Mouse (Mus musculus) 3T3-L1 (cell line): ENCODE measurements at regions not wholly inside any gene's neighbourhood (a gene's known extent, or its start where the extent isn't known, plus 50 kb on each side); places are given as distances from the start of the nearest gene placed in this dataset.

Experiments used
- DNase-seq: peaks from one replicate; pipeline ENCODE4 v3.0.0-alpha.2; 2015; ENCODE audit warnings: low read depth, low spot score

- no peak for DNase-seq
These were observed 105.3 kb upstream of the Arg1 start for GRCm38 (mm10) chr10:25032625-25033024.

GRCm38 (mm10) chr10:25029387-25029915 is 102.2 kb upstream of the Arg1 start:
- no peak for DNase-seq

- DNase-seq = no peak
These were observed 96.4 kb upstream of the Arg1 start for GRCm38 (mm10) chr10:25023601-25024157.

GRCm38 (mm10) chr10:25023044-25023540 is 95.8 kb upstream of the Arg1 start:
- DNase-seq = no peak

GRCm38 (mm10) chr10:25018946-25019345 is 91.7 kb upstream of the Arg1 start:
- DNase-seq = no peak

GRCm38 (mm10) chr10:25017843-25018242 is 90.6 kb upstream of the Arg1 start:
- no peak for DNase-seq

GRCm38 (mm10) chr10:25016110-25016509 is 88.8 kb upstream of the Arg1 start:
- no peak for DNase-seq

GRCm38 (mm10) chr10:25012129-25012528 is 84.8 kb upstream of the Arg1 start:
- no peak for DNase-seq

- DNase-seq = no peak
These were observed 74.0 kb upstream of the Arg1 start for GRCm38 (mm10) chr10:25001299-25001698.

GRCm38 (mm10) chr10:25000231-25001222 is 73.2 kb upstream of the Arg1 start:
- no peak for DNase-seq

GRCm38 (mm10) chr10:24999807-25000206 is 72.5 kb upstream of the Arg1 start:
- DNase-seq = no peak

- DNase-seq = no peak
These were observed 70.4 kb upstream of the Arg1 start for GRCm38 (mm10) chr10:24997661-24998060.

- no peak for DNase-seq
These were observed 68.5 kb upstream of the Arg1 start for GRCm38 (mm10) chr10:24995751-24996150.

GRCm38 (mm10) chr10:24989965-24990653 is 62.8 kb upstream of the Arg1 start:
- DNase-seq = no peak

- peak; percentile 15 for DNase-seq
These were observed 57.5 kb upstream of the Arg1 start for GRCm38 (mm10) chr10:24984801-24985200.

- DNase-seq = no peak
These were observed 54.5 kb upstream of the Arg1 start for GRCm38 (mm10) chr10:24981763-24982162.
